Mouse (Mus musculus): ENCODE results near the gene St6gal1. TPM values are rescaled to one million over a fixed set of nuclear protein-coding genes. Genes with fewer than 3 reads are reported as not detected.
A peak's percentile ranks its signal among the peaks of the same experiment; 100 is the strongest.

The St6gal1 gene
- polyA plus RNA-seq, 1 experiment, result 22.1 TPM

- TF ChIP-seq POLR2A (IDR thresholded peaks at IDR 0.05; ENCODE audit: borderline replicate concordance, extremely low read depth, low read depth, low read length) (no peak), CTCF (IDR thresholded peaks at IDR 0.05; ENCODE audit: insufficient read depth, low read length) (no peak)
- no peak for DNase-seq
- H3K4me1 ChIP-seq (ENCODE audit: control insufficient read depth, insufficient read depth, low read length), result peaks cover 6% of the 10 kb centered on the region
- no peak overlapping the region for H3K4me3 ChIP-seq (replicated peaks; ENCODE audit: extremely low read depth, low read depth, low read length)
- WGBS, result 65% methylated on average over 9 of the region's 9 CpGs
Measured at GRCm38 (mm10) chr16:23216366-23216765, 8.2 kb upstream of the St6gal1 start.

- WGBS, result 25% methylated on average over 7 of the region's 7 CpGs
- TF ChIP-seq POLR2A (IDR thresholded peaks at IDR 0.05; ENCODE audit: borderline replicate concordance, extremely low read depth, low read depth, low read length) (no peak), CTCF (IDR thresholded peaks at IDR 0.05; ENCODE audit: insufficient read depth, low read length) (no peak)
- DNase-seq, result no peak
- H3K4me1 ChIP-seq (ENCODE audit: control insufficient read depth, insufficient read depth, low read length), result peaks cover 6% of the 10 kb centered on the region
- no peak overlapping the region for H3K4me3 ChIP-seq (replicated peaks; ENCODE audit: extremely low read depth, low read depth, low read length)
Measured at GRCm38 (mm10) chr16:23218313-23218712, 6.2 kb upstream of the St6gal1 start.

GRCm38 (mm10) chr16:23223166-23223870 lies 1.2 kb upstream of the St6gal1 start:
- Histone ChIP-seq H3K4me3 (replicated peaks; ENCODE audit: extremely low read depth, low read depth, low read length) (no peak overlapping the region), H3K4me1 (ENCODE audit: control insufficient read depth, insufficient read depth, low read length) (peaks cover 4% of the 10 kb centered on the region; the same call in 1 of the 2 replicates)
- DNase-seq, result no peak
- TF ChIP-seq CTCF (IDR thresholded peaks at IDR 0.05; ENCODE audit: insufficient read depth, low read length), result no peak
- TF ChIP-seq POLR2A (IDR thresholded peaks at IDR 0.05; ENCODE audit: borderline replicate concordance, extremely low read depth, low read depth, low read length), result no peak
- 64% methylated on average over 12 of the region's 12 CpGs for WGBS

GRCm38 (mm10) chr16:23223871-23224469 lies 570 bp upstream of the St6gal1 start:
- WGBS, result 37% methylated on average over 12 of the region's 12 CpGs
- DNase-seq, result peak; percentile 25
- no peak for TF ChIP-seq CTCF (IDR thresholded peaks at IDR 0.05; ENCODE audit: insufficient read depth, low read length)
- no peak for TF ChIP-seq POLR2A (IDR thresholded peaks at IDR 0.05; ENCODE audit: borderline replicate concordance, extremely low read depth, low read depth, low read length)
- Histone ChIP-seq H3K4me3 (replicated peaks; ENCODE audit: extremely low read depth, low read depth, low read length) (no peak overlapping the region), H3K4me1 (ENCODE audit: control insufficient read depth, insufficient read depth, low read length) (peaks cover 4% of the 10 kb centered on the region; the same call in 1 of the 2 replicates)

- peak; percentile 60 for DNase-seq
- WGBS, result under 1% methylated on average over 46 of the region's 46 CpGs
- TF ChIP-seq CTCF (IDR thresholded peaks at IDR 0.05; ENCODE audit: insufficient read depth, low read length) (no peak), POLR2A (IDR thresholded peaks at IDR 0.05; ENCODE audit: borderline replicate concordance, extremely low read depth, low read depth, low read length) (peak; percentile 18; the same call in 1 of the 2 replicates)
- Histone ChIP-seq H3K4me1 (ENCODE audit: control insufficient read depth, insufficient read depth, low read length) (peaks cover 4% of the 10 kb centered on the region; the same call in 1 of the 2 replicates), H3K4me3 (replicated peaks; ENCODE audit: extremely low read depth, low read depth, low read length) (peak overlapping the region; percentile 68)
Measured at GRCm38 (mm10) chr16:23225069-23225721, 655 bp downstream of the St6gal1 start.

- peak; percentile 62 for DNase-seq
- no peak for TF ChIP-seq POLR2A (IDR thresholded peaks at IDR 0.05; ENCODE audit: borderline replicate concordance, extremely low read depth, low read depth, low read length)
- TF ChIP-seq CTCF (IDR thresholded peaks at IDR 0.05; ENCODE audit: insufficient read depth, low read length), result no peak
- WGBS, result under 1% methylated on average over 28 of the region's 28 CpGs
- peak overlapping the region; percentile 68 for H3K4me3 ChIP-seq (replicated peaks; ENCODE audit: extremely low read depth, low read depth, low read length)
- peaks cover 6% of the 10 kb centered on the region for H3K4me1 ChIP-seq (ENCODE audit: control insufficient read depth, insufficient read depth, low read length)
Measured at GRCm38 (mm10) chr16:23225821-23226600, 1.5 kb downstream of the St6gal1 start.

- Histone ChIP-seq H3K4me3 (replicated peaks; ENCODE audit: extremely low read depth, low read depth, low read length) (peak overlapping the region; percentile 68), H3K4me1 (ENCODE audit: control insufficient read depth, insufficient read depth, low read length) (peaks cover 10% of the 10 kb centered on the region)
- WGBS, result 5% methylated on average over 14 of the region's 14 CpGs
- DNase-seq, result peak; percentile 37
- TF ChIP-seq CTCF (IDR thresholded peaks at IDR 0.05; ENCODE audit: insufficient read depth, low read length), result no peak
- no peak for TF ChIP-seq POLR2A (IDR thresholded peaks at IDR 0.05; ENCODE audit: borderline replicate concordance, extremely low read depth, low read depth, low read length)
Measured at GRCm38 (mm10) chr16:23226601-23227351, 2.2 kb downstream of the St6gal1 start.

GRCm38 (mm10) chr16:23227851-23228250 lies 3.3 kb downstream of the St6gal1 start:
- no peak for DNase-seq
- TF ChIP-seq CTCF (IDR thresholded peaks at IDR 0.05; ENCODE audit: insufficient read depth, low read length) (no peak), POLR2A (IDR thresholded peaks at IDR 0.05; ENCODE audit: borderline replicate concordance, extremely low read depth, low read depth, low read length) (no peak)
- 56% methylated on average over 6 of the region's 6 CpGs for WGBS
- Histone ChIP-seq H3K4me3 (replicated peaks; ENCODE audit: extremely low read depth, low read depth, low read length) (no peak overlapping the region), H3K4me1 (ENCODE audit: control insufficient read depth, insufficient read depth, low read length) (peaks cover 10% of the 10 kb centered on the region)
